ENCODE assay signal across 24 mouse cellular contexts in genomic region chr1:150631856-150632171, GRCm38 (mm10).
"Had no signal": no experiment of that assay in that cellular context is flagged by ENCODE, and none has a peak within 500 bp of the region (broad histone marks: within the 10 kb centered on the region; RNA-seq: fewer than 3 reads in every experiment).

No protein-coding gene starts in this region.

- H3K36me3 ChIP-seq: liver, embryonic 15.5 days; midbrain, embryonic 10.5 days; midbrain, embryonic 13.5 days; neural tube, embryonic 13.5 days; stomach, embryonic 15.5 days had no signal

- H3K9me3 ChIP-seq: limb, embryonic 12.5 days; liver, embryonic 15.5 days; lung, embryonic 15.5 days; midbrain, embryonic 10.5 days; midbrain, embryonic 13.5 days; neural tube, embryonic 13.5 days; stomach, embryonic 15.5 days had no signal

- ATAC-seq: midbrain, embryonic 13.5 days; midbrain, embryonic 16.5 days had no signal

- H3K27ac ChIP-seq: kidney, postnatal 0 days; layer of hippocampus, adult 2 months; left cerebral cortex, adult 2 months; liver, embryonic 15.5 days; lung, embryonic 15.5 days; midbrain, embryonic 10.5 days; midbrain, embryonic 13.5 days; neural tube, embryonic 13.5 days; stomach, embryonic 15.5 days had no signal

- H3K9ac ChIP-seq: limb, embryonic 12.5 days; liver, embryonic 15.5 days; lung, embryonic 15.5 days; midbrain, embryonic 13.5 days; neural tube, embryonic 13.5 days; stomach, embryonic 15.5 days had no signal

- H3K4me1 ChIP-seq: limb, embryonic 12.5 days; liver, embryonic 15.5 days; lung, embryonic 15.5 days; megakaryocyte, embryonic 14.5 days; midbrain, embryonic 10.5 days; midbrain, embryonic 13.5 days; neural tube, embryonic 13.5 days; stomach, embryonic 15.5 days had no signal

- H3K4me3 ChIP-seq: layer of hippocampus, adult 2 months; left cerebral cortex, adult 2 months; limb, embryonic 12.5 days; liver, embryonic 15.5 days; lung, embryonic 15.5 days; megakaryocyte, embryonic 14.5 days; midbrain, embryonic 10.5 days; midbrain, embryonic 13.5 days; myocyte; neural tube, embryonic 13.5 days; stomach, embryonic 15.5 days had no signal

- DNase-seq: kidney, adult 2 months; kidney, postnatal 25 days; layer of hippocampus, postnatal 36 days; lung, adult 18-20 months; lung, postnatal 10 days; lung, postnatal 36 days; retina, postnatal 1 day; right cerebral cortex, postnatal 25 days; spleen, adult 18-20 months; thymus, postnatal 25 days had no signal

- H3K27me3 ChIP-seq: limb, embryonic 12.5 days; liver, embryonic 15.5 days; lung, embryonic 15.5 days; megakaryocyte, embryonic 14.5 days; midbrain, embryonic 13.5 days; neural tube, embryonic 13.5 days; stomach, embryonic 15.5 days had no signal

- H3K4me2 ChIP-seq: limb, embryonic 12.5 days; liver, embryonic 11.5 days; liver, embryonic 15.5 days; lung, embryonic 15.5 days; midbrain, embryonic 13.5 days; neural tube, embryonic 13.5 days; stomach, embryonic 15.5 days had no signal
